Mouse (Mus musculus) kidney, adult 8-10 months (tissue): ENCODE measurements around the gene Atf6.

ENCODE experiments used
- DNase-seq, 2 experiments: peaks; one replicate each; pipeline ENCODE4 v3.0.0; 2022

Gene Atf6

DNA sequence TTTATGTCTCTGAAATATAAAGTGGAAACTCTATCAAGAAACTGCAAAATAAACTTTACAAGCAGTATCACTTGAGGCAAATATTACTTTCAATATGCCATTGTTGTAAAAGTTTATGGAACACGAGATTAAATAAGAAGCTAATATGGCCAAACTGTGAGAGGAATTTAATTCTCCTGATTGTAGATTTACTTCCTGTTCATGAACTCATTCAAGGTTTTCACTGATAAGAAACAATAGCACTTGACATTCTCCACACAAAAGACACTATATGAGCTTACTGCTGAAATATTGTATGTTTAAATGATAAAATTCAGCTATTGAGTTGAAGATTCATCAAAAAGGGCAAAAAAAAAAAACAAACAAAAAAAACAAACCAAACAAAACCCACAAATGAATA is 102.8 kb downstream of the Atf6 start:
- no peak for DNase-seq

GRCm38 (mm10) chr1:170761634-170762033 is 105.9 kb downstream of the Atf6 start:
- no peak for DNase-seq

DNA sequence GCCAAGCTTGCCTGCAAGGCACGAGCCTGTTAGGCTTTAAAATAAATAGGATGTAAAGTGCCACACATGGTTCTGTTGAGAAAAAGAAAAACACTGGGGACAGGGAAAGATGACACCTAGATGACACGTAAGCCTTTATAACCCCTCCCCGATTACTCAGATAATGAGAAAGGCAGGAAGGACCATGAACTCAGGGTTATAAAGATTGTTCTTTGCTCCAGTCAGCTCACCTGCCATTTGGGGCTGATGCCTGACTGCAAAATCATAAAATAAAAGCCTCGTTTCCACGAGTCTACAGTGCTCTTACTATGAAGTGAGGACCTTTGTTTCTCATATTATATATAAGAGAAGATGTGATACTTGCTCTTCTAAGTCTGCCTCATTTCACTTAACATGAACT is 114.0 kb downstream of the Atf6 start:
- no peak for DNase-seq

- DNase-seq, result no peak
These were observed 115.8 kb downstream of the Atf6 start for GRCm38 (mm10) chr1:170751797-170752196.

GRCm38 (mm10) chr1:170746523-170746922 is 121.0 kb downstream of the Atf6 start:
- no peak for DNase-seq

- DNase-seq, result no peak
These were observed 125.9 kb downstream of the Atf6 start for GRCm38 (mm10) chr1:170741497-170742246.

GRCm38 (mm10) chr1:170734866-170735265 is 132.7 kb downstream of the Atf6 start:
- no peak for DNase-seq

GRCm38 (mm10) chr1:170732596-170732890 is 135.0 kb downstream of the Atf6 start:
- no peak for DNase-seq

DNA sequence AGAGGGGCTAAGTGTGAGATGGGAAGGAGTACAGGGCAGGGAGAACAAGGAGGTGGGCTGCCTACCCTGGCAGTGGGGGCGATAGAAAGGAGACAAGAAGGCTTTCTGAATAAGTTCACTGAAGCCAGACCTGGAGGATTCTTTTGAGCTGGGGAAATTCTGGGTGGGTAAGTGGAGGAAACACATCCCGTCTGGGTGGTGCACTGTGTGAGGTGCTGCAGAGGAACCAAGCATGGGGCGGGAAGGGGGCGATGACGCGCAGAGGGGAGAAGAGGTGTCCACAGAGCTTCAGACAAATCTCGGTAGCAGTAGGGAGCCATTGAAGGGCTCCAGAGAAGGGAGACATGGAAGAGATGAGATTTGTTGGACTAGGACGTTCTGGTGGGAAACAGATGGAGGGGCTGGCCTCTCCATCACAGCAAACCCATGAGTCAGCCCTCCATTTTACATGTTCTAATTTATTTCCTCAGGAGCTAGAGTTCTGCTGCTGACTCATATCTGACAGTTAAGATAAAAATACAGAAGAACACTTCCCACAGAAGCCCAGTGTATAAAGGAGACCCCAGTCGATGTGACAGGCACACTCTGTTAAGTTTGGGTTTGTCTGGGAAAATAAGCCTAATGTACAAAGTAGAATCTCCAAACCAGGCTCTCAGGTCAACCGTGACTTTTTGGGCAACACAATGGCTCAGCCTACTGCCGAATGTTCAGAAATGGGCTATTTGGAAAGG is 135.5 kb downstream of the Atf6 start:
- DNase-seq, result no peak

DNA sequence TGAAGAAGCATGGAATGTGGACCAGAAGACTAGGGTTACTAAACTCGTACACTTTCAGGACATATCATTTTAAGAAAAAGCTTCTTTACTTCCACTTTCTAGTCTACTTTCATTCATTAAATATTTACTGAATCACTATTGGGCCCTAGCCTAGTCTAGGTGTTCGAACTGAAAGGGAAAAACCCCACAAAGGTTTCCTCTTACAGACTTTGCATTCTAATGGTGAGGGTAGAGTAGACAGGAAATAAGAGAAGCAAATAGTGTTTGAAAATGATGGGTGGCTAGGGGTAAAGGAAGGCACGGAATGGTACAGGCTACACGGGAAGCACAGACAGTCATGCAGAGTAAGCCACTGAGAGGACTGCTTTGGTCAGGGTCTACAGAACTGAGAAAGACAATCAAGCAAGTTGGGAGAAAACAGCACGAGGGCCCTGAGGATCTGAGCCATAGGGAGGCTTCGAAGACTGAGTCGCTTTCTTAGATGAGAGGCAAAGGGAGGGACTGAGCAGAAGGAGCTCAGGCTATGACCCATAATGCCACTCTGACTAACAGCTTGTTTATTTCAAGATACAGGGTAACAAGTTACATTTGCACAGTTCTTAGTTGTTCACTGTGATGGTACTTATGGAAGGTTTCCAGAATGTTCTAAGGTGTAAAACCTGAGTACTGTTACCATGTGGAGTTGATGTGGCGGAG is 138.2 kb downstream of the Atf6 start:
- no peak for DNase-seq

- DNase-seq, result no peak
These were observed 139.0 kb downstream of the Atf6 start for GRCm38 (mm10) chr1:170728524-170728923.

GRCm38 (mm10) chr1:170721560-170721959 is 146.0 kb downstream of the Atf6 start:
- no peak for DNase-seq

DNA sequence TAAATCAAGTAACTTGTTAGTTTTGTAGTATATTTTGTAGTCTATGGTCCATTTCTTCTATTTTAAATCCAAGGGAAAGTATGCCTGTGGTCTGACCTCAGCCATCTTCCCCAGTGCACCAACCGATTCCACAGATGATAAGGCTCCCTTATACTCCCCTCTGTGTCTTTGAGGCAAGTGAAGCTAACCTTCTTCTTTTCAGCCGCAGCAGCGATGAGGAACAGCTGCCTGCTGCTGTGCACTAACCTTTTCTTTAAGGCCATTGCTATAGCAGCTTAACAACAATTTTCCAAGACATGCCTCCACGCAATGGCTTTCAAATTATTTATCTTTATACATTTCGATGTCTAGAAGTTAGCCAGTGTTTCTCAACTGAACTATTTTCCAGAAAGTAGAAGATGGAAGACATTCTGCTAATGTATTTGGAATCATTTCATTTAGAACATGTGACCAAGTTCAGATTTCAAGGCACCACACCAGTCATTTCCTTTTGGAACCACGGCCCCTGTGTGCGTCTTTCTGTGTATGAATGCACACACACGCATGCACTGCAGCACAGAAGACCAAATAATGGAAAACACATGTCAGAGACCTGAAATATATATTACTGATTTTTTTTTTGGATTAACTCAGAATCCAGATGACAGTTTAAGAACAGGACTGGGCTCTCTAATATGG is 149.3 kb downstream of the Atf6 start:
- no peak for DNase-seq

- no peak for DNase-seq
These were observed 150.2 kb downstream of the Atf6 start for GRCm38 (mm10) chr1:170717241-170717828.

GRCm38 (mm10) chr1:170711731-170712130 is 155.8 kb downstream of the Atf6 start:
- DNase-seq, result no peak

- no peak for DNase-seq
These were observed 157.6 kb downstream of the Atf6 start for GRCm38 (mm10) chr1:170709969-170710368.

- DNase-seq, result no peak
These were observed 158.1 kb downstream of the Atf6 start for GRCm38 (mm10) chr1:170709481-170709880.

- no peak for DNase-seq
These were observed 158.5 kb downstream of the Atf6 start for GRCm38 (mm10) chr1:170709034-170709433.

DNA sequence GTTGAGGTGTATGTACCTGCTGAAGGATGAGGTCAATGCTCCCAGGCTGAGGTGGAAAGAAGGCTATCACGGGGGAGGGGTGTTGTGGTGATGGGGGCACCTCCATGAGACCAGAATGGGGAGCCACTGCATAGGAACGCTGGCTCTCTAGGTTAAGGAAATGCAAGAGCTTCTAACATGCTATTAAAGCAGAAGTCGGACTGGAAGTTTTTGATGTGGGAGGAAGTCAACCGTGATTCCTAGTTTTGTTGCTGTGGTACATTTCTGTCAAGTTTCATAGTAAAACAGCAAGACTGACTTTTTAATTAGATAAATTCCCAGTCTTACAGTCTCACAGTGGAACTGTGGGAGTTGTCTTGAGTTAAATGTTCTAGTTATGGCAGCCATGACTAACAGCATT is 161.5 kb downstream of the Atf6 start:
- no peak for DNase-seq

DNA sequence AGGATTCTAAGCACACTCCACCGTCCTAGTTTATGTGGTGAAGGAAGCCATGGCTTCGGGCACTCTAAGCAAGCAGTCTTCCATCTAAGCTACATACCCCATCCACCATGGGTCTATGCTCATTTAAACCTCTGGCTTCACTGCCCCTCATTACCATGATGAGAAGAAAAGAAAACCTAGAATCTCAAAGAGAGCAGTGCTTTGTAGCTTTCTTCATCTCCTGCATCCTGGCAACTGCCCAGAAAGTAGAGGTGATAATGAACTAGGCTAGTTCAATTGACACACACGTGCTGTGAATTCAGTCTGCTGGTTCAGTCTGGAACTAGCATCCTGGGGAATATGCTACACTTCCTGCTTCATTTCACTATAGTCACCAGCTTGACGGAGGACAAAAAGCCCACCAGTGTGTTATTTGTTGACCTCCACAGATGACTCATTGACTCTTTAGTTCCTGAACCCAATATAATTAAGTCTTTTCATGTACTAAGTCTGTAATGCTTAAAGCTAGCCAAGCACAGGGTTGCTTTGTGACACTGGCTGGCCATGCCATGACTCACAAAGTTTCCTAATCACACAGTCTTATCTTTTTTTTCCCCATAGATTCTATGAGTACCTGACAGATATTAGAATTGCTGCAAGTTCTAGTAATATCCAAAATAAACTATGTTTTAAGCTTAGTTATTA is 162.5 kb downstream of the Atf6 start:
- DNase-seq, result no peak

- no peak for DNase-seq
These were observed 163.5 kb downstream of the Atf6 start for GRCm38 (mm10) chr1:170704103-170704502.

DNA sequence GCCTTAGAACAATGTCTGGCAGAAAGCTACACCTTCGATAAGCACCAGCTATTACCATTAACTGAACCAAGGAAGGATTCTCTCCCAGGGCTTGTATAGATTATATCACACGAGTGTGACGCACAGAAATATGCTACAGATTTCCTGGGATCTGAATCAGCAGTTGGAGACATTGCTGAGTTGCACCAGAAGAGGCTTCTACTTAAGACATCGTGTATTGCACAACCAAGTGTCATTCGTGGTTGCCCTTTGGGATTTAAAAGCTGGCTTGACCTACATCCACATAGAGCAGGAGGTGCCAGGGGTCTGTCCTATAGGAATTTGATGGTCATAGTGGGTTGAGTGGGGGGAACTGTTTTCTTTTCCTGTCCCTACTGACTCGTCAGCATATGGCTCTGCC is 164.6 kb downstream of the Atf6 start:
- no peak for DNase-seq

GRCm38 (mm10) chr1:170702263-170702662 is 165.3 kb downstream of the Atf6 start:
- no peak for DNase-seq
